ENCODE assay signal across 13 mouse cellular contexts in the genomic region with DNA sequence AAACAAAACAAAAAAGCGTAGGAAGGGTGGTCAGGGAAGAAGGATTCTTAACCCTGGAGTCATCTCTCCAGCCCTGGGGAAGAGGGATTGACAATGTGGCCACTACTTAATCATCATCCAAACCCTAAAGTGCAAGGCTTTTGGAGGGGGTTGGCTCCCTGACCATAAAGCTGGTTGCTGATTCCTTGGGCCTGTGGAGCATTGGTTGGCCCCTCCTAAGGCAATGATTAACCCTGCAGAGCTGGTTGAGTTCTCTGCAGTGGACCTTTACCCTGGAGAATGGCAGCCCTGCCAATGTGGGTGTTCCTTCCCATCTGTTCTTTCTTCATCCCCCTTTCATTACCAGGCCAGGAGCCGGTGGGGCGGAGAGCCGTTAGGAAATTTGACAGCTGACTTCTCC.
DNase-seq lines count a peak whose midpoint lies in the region; ATAC-seq and TF ChIP-seq lines count a peak whose summit lies in the region.
"Had no signal": no experiment of that assay in that cellular context is flagged by ENCODE, and none has a peak within 500 bp of the region (broad histone marks: within the 10 kb centered on the region; RNA-seq: fewer than 3 reads in every experiment).

No protein-coding gene starts in this region.

- intact Hi-C loops in heart, adult 2 months (cut with DNase I), result no loop called here
- intact Hi-C loops in gastrocnemius, adult 2 months (cut with DNase I), result no loop called here

- H3K9me3 ChIP-seq in intestine, embryonic 15.5 days, result no peaks in the 10 kb centered on the region
- H3K9me3 ChIP-seq in stomach, embryonic 15.5 days, result no peaks in the 10 kb centered on the region

- TF ChIP-seq POLR2A in heart, adult 2 months (IDR thresholded peaks at IDR 0.05; ENCODE audit: insufficient read depth, low read depth, low read length), result no peak

- 67% methylated on average over 4 of the region's 4 CpGs for WGBS in intestine, embryonic 15.5 days
- WGBS in stomach, embryonic 15.5 days, result 66% methylated on average over 4 of the region's 4 CpGs
- WGBS in heart, adult 2 months, result 76% methylated on average over 4 of the region's 4 CpGs

- H3K36me3 ChIP-seq in intestine, embryonic 15.5 days, result no peaks in the 10 kb centered on the region
- H3K36me3 ChIP-seq in stomach, embryonic 15.5 days, result no peaks in the 10 kb centered on the region
- no peaks in the 10 kb centered on the region for H3K36me3 ChIP-seq in heart, adult 2 months (ENCODE audit: control insufficient read depth, insufficient read depth, low read length)

- peak; percentile 86 for ATAC-seq in intestine, embryonic 15.5 days
- peak; percentile 51; the same call in 1 of the 2 replicates for ATAC-seq in stomach, embryonic 15.5 days (ENCODE audit: insufficient read depth, low FRiP score, low read depth)
- ATAC-seq: lung, postnatal 0 days had no signal

- peak overlapping the region; percentile 33 for H3K4me2 ChIP-seq in intestine, embryonic 15.5 days (replicated peaks)
- H3K4me2 ChIP-seq in stomach, embryonic 15.5 days, result no peak overlapping the region

- H3K79me2 ChIP-seq in heart, adult 2 months (replicated peaks; ENCODE audit: control insufficient read depth, insufficient read depth, low read length), result 0 out of 2 replicates have a peak, but pooled peaks cover 4% of the 10 kb centered on the region

- H3K4me3 ChIP-seq in layer of hippocampus, adult 2 months, result no peak overlapping the region
- no peak overlapping the region for H3K4me3 ChIP-seq in intestine, embryonic 15.5 days (replicated peaks)
- no peak overlapping the region for H3K4me3 ChIP-seq in stomach, embryonic 15.5 days (replicated peaks)
- H3K4me3 ChIP-seq in heart, adult 2 months, result no peak overlapping the region
- H3K4me3 ChIP-seq in gastrocnemius, adult 2 months, result no peak overlapping the region

- H3K9ac ChIP-seq in intestine, embryonic 15.5 days, result no peak overlapping the region
- H3K9ac ChIP-seq in stomach, embryonic 15.5 days, result no peak overlapping the region
- no peak overlapping the region for H3K9ac ChIP-seq in heart, adult 2 months (ENCODE audit: low read depth, low read length)

- H3K27me3 ChIP-seq in intestine, embryonic 15.5 days (replicated peaks), result no peaks in the 10 kb centered on the region
- H3K27me3 ChIP-seq in stomach, embryonic 15.5 days (replicated peaks), result no peaks in the 10 kb centered on the region
- no peaks in the 10 kb centered on the region for H3K27me3 ChIP-seq in heart, adult 2 months (ENCODE audit: control insufficient read depth, insufficient read depth, low read length)

- no peak for DNase-seq in layer of hippocampus, adult 2 months (ENCODE audit: low spot score in 2 of 2)
- no peak for DNase-seq in layer of hippocampus, postnatal 25 days (ENCODE audit: extremely low spot score in 1 of 2, low spot score in 1 of 2)
- DNase-seq in kidney, postnatal 14 days, result peak; percentile 88
- no peak for DNase-seq in retina, embryonic 14.5 days (ENCODE audit: low spot score)
- DNase-seq in heart, adult 2 months, result no peak
- no peak for DNase-seq in gastrocnemius, adult 2 months
- DNase-seq: adrenal gland, postnatal 14 days; cerebellum, adult 18-20 months; heart, adult 18-20 months; midbrain, embryonic 14.5 days had no signal

- TF ChIP-seq EP300 in heart, adult 2 months (IDR thresholded peaks at IDR 0.05; ENCODE audit: insufficient read depth, low read depth, low read length), result no peak

- TF ChIP-seq CTCF in layer of hippocampus, adult 2 months (conservative IDR thresholded peaks at IDR 0.05), result no peak
- no peak for TF ChIP-seq CTCF in heart, adult 2 months (IDR thresholded peaks at IDR 0.05)
- no peak for TF ChIP-seq CTCF in gastrocnemius, adult 2 months (IDR thresholded peaks at IDR 0.05)

- H3K4me1 ChIP-seq in intestine, embryonic 15.5 days (replicated peaks), result peaks cover 51% of the 10 kb centered on the region
- H3K4me1 ChIP-seq in stomach, embryonic 15.5 days, result peaks cover 17% of the 10 kb centered on the region
- peaks cover 8% of the 10 kb centered on the region for H3K4me1 ChIP-seq in heart, adult 2 months (ENCODE audit: control insufficient read depth, insufficient read depth, low read length)

- H3K27ac ChIP-seq in layer of hippocampus, adult 2 months, result peak overlapping the region; percentile 71; the same call in 1 of the 2 replicates
- H3K27ac ChIP-seq in intestine, embryonic 15.5 days, result peak overlapping the region; percentile 66
- peak overlapping the region; percentile 44; the same call in 1 of the 2 replicates for H3K27ac ChIP-seq in stomach, embryonic 15.5 days
- H3K27ac ChIP-seq in heart, adult 2 months, result no peak overlapping the region
- no peak overlapping the region for H3K27ac ChIP-seq in gastrocnemius, adult 2 months

Comparison
In these comparisons a context has a peak if more than half of its experiments do, and no peak if none do; other contexts are left out.
1. H3K27ac ChIP-seq: peak in layer of hippocampus, adult 2 months (single experiment), intestine, embryonic 15.5 days (single experiment) and stomach, embryonic 15.5 days (single experiment); none in heart, adult 2 months (single experiment) and gastrocnemius, adult 2 months (single experiment).